Mouse (Mus musculus): ENCODE results near the gene Gale. TPM values are rescaled to one million over a fixed set of nuclear protein-coding genes. Genes with fewer than 3 reads are reported as not detected.

Gale gene
- total RNA-seq, 1 experiment, result 33.0 TPM

GRCm38 (mm10) chr4:135981524-135982063 lies 18.1 kb downstream of the Gale start:
- Histone ChIP-seq H3K27ac (ENCODE audit: insufficient read depth, low read depth, low read length, poor library complexity, severe bottlenecking) (no peak overlapping the region), H3K36me3 (ENCODE audit: control insufficient read depth, insufficient read depth, low read length, poor library complexity, severe bottlenecking) (peaks cover 25% of the 10 kb centered on the region), H3K4me1 (ENCODE audit: control insufficient read depth in 2 of 2, insufficient read depth in 2 of 2, low read length in 2 of 2, poor library complexity in 1 of 2) (peaks cover 0 to 2% of the 10 kb centered on the region in 2 experiments; a peak in 1 of 4 replicates), H3K9ac (ENCODE audit: insufficient read depth, low read depth, low read length, poor library complexity, severe bottlenecking) (no peak overlapping the region), H3K4me3 (ENCODE audit: insufficient read depth in 1 of 2, low read depth in 1 of 2, low read length in 2 of 2, poor library complexity in 1 of 2, severe bottlenecking in 1 of 2) (no peak overlapping the region), H3K9me3 (ENCODE audit: control insufficient read depth, insufficient read depth, low read depth, low read length) (no peaks in the 10 kb centered on the region)
- TF ChIP-seq CHD2 (IDR thresholded peaks at IDR 0.05; ENCODE audit: low read depth, low read length) (no peak), MAFK (IDR thresholded peaks at IDR 0.05; ENCODE audit: insufficient read depth, low read depth, low read length) (no peak), ZC3H11A (IDR thresholded peaks at IDR 0.05; ENCODE audit: borderline replicate concordance, low read depth, low read length) (no peak), HCFC1 (IDR thresholded peaks at IDR 0.05; ENCODE audit: borderline replicate concordance, insufficient read depth, low read length) (no peak), ZNF384 (IDR thresholded peaks at IDR 0.05; ENCODE audit: low read depth, low read length) (no peak)
- in situ Hi-C loops (cut with MboI; ENCODE audit: low sequenced_read_pairs in 2 of 2, unreplicated experiment in 2 of 2), result no loop called here
- DNase-seq (ENCODE audit: low read depth, low spot score), result no peak

GRCm38 (mm10) chr4:135984556-135984955 lies 21.0 kb downstream of the Gale start:
- Histone ChIP-seq H3K9me3 (ENCODE audit: control insufficient read depth, insufficient read depth, low read depth, low read length) (no peaks in the 10 kb centered on the region), H3K36me3 (ENCODE audit: control insufficient read depth, insufficient read depth, low read length, poor library complexity, severe bottlenecking) (peaks cover 17% of the 10 kb centered on the region), H3K4me3 (ENCODE audit: insufficient read depth in 1 of 2, low read depth in 1 of 2, low read length in 2 of 2, poor library complexity in 1 of 2, severe bottlenecking in 1 of 2) (no peak overlapping the region), H3K4me1 (ENCODE audit: control insufficient read depth in 2 of 2, insufficient read depth in 2 of 2, low read length in 2 of 2, poor library complexity in 1 of 2) (peaks cover 0 to 4% of the 10 kb centered on the region in 2 experiments; a peak in 1 of 4 replicates), H3K27ac (ENCODE audit: insufficient read depth, low read depth, low read length, poor library complexity, severe bottlenecking) (no peak overlapping the region), H3K9ac (ENCODE audit: insufficient read depth, low read depth, low read length, poor library complexity, severe bottlenecking) (no peak overlapping the region)
- in situ Hi-C loops (cut with MboI; ENCODE audit: low sequenced_read_pairs in 2 of 2, unreplicated experiment in 2 of 2), result no loop called here
- no peak for DNase-seq (ENCODE audit: low read depth, low spot score)
- TF ChIP-seq ZNF384 (IDR thresholded peaks at IDR 0.05; ENCODE audit: low read depth, low read length) (no peak), ZC3H11A (IDR thresholded peaks at IDR 0.05; ENCODE audit: borderline replicate concordance, low read depth, low read length) (no peak), CHD2 (IDR thresholded peaks at IDR 0.05; ENCODE audit: low read depth, low read length) (no peak)

DNA sequence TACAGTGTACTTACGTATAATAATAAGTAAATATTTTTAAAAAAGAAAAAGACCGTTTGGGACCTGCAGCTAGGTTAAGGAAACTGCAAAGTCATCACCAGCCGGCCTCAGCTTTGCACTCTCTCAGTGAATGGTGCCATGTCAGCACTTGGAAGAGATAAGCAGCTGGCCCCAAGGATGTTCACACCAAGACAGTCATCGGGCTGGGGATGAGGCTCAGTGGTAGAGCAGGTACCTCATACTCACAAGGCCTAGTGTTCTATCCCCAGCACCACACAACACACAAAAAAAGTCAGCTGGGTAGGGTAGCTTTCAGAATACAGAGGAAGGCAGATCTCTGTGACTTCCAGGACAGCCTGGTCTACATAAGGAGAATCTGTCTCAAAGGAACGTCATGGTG lies 21.7 kb downstream of the Gale start:
- no peak for TF ChIP-seq ZNF384 (IDR thresholded peaks at IDR 0.05; ENCODE audit: low read depth, low read length)
- TF ChIP-seq MAFK (IDR thresholded peaks at IDR 0.05; ENCODE audit: insufficient read depth, low read depth, low read length), result peak; percentile 7; the same call in 1 of the 2 replicates
- peaks cover 17% of the 10 kb centered on the region for H3K36me3 ChIP-seq (ENCODE audit: control insufficient read depth, insufficient read depth, low read length, poor library complexity, severe bottlenecking)
- H3K4me1 ChIP-seq (ENCODE audit: control insufficient read depth in 2 of 2, insufficient read depth in 2 of 2, low read length in 2 of 2, poor library complexity in 1 of 2), result peaks cover 0 to 4% of the 10 kb centered on the region in 2 experiments; a peak in 1 of 4 replicates
- H3K27ac ChIP-seq (ENCODE audit: insufficient read depth, low read depth, low read length, poor library complexity, severe bottlenecking), result no peak overlapping the region; the same call in 1 of the 2 replicates
- DNase-seq (ENCODE audit: low read depth, low spot score), result no peak
- no peak overlapping the region for H3K9ac ChIP-seq (ENCODE audit: insufficient read depth, low read depth, low read length, poor library complexity, severe bottlenecking)
- in situ Hi-C loops (cut with MboI; ENCODE audit: low sequenced_read_pairs in 2 of 2, unreplicated experiment in 2 of 2), result no loop called here
- H3K4me3 ChIP-seq (ENCODE audit: insufficient read depth in 1 of 2, low read depth in 1 of 2, low read length in 2 of 2, poor library complexity in 1 of 2, severe bottlenecking in 1 of 2), result no peak overlapping the region
- H3K9me3 ChIP-seq (ENCODE audit: control insufficient read depth, insufficient read depth, low read depth, low read length), result no peaks in the 10 kb centered on the region

- H3K9me3 ChIP-seq (ENCODE audit: control insufficient read depth, insufficient read depth, low read depth, low read length), result no peaks in the 10 kb centered on the region
- no peak overlapping the region for H3K9ac ChIP-seq (ENCODE audit: insufficient read depth, low read depth, low read length, poor library complexity, severe bottlenecking)
- H3K27ac ChIP-seq (ENCODE audit: insufficient read depth, low read depth, low read length, poor library complexity, severe bottlenecking), result no peak overlapping the region
- TF ChIP-seq HCFC1 (IDR thresholded peaks at IDR 0.05; ENCODE audit: borderline replicate concordance, insufficient read depth, low read length) (no peak), MAFK (IDR thresholded peaks at IDR 0.05; ENCODE audit: insufficient read depth, low read depth, low read length) (no peak), ZC3H11A (IDR thresholded peaks at IDR 0.05; ENCODE audit: borderline replicate concordance, low read depth, low read length) (no peak), CHD2 (IDR thresholded peaks at IDR 0.05; ENCODE audit: low read depth, low read length) (no peak), ZNF384 (IDR thresholded peaks at IDR 0.05; ENCODE audit: low read depth, low read length) (no peak)
- DNase-seq (ENCODE audit: low read depth, low spot score), result no peak
- peaks cover 16% of the 10 kb centered on the region for H3K36me3 ChIP-seq (ENCODE audit: control insufficient read depth, insufficient read depth, low read length, poor library complexity, severe bottlenecking)
- peaks cover 0 to 4% of the 10 kb centered on the region in 2 experiments; a peak in 1 of 4 replicates for H3K4me1 ChIP-seq (ENCODE audit: control insufficient read depth in 2 of 2, insufficient read depth in 2 of 2, low read length in 2 of 2, poor library complexity in 1 of 2)
- peak overlapping the region; percentile 89 to 94; a peak in 2 of 4 replicates for H3K4me3 ChIP-seq (ENCODE audit: insufficient read depth in 1 of 2, low read depth in 1 of 2, low read length in 2 of 2, poor library complexity in 1 of 2, severe bottlenecking in 1 of 2)
- in situ Hi-C loops (cut with MboI; ENCODE audit: low sequenced_read_pairs in 2 of 2, unreplicated experiment in 2 of 2), result no loop called here
Observed at GRCm38 (mm10) chr4:135985769-135986168, 22.2 kb downstream of the Gale start.

Data from ES-E14 (cell line).